12 mouse cellular contexts compared by ENCODE assay signal in the genomic region with DNA sequence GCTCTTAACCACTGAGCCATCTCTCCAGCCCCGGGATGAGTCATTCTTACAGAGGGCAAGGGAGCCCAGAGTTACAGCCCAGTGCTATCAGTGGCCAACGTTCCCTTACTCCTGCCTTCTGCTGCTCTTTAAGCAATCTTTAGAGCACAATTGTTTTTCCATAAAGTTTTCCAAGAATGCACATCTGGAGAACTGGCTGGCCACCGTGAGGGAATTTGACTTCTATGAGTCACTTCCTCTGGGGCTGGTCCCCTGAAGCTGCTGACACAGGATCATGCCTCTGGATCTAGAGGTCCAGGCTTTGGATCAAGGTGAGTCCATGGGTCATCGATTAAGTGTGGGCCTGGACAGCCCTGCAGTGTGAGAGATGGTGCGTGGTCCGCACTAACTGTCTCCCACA. TPM values are rescaled to one million over a fixed set of nuclear protein-coding genes. Genes with fewer than 3 reads are reported as not detected.
DNase-seq lines count a peak whose midpoint lies in the region; ATAC-seq and TF ChIP-seq lines count a peak whose summit lies in the region.
"Had no signal": no experiment of that assay in that cellular context is flagged by ENCODE, and none has a peak within 500 bp of the region (broad histone marks: within the 10 kb centered on the region; RNA-seq: fewer than 3 reads in every experiment).

No protein-coding gene starts in this region.

- H3K9me3 ChIP-seq in limb, embryonic 13.5 days = no peaks in the 10 kb centered on the region
- H3K9me3 ChIP-seq in limb, embryonic 10.5 days (replicated peaks) = no peaks in the 10 kb centered on the region
- H3K9me3 ChIP-seq in heart, postnatal 0 days (replicated peaks; ENCODE audit: control insufficient read depth, low read length) = no peaks in the 10 kb centered on the region
- H3K9me3 ChIP-seq in midbrain, postnatal 0 days (ENCODE audit: low read length) = no peaks in the 10 kb centered on the region
- H3K9me3 ChIP-seq: liver, embryonic 15.5 days had no signal

- no peaks in the 10 kb centered on the region for H3K36me3 ChIP-seq in limb, embryonic 13.5 days
- no peaks in the 10 kb centered on the region for H3K36me3 ChIP-seq in limb, embryonic 10.5 days
- H3K36me3 ChIP-seq in heart, postnatal 0 days (replicated peaks; ENCODE audit: control insufficient read depth, insufficient read depth, low read length) = no peaks in the 10 kb centered on the region
- no peaks in the 10 kb centered on the region for H3K36me3 ChIP-seq in midbrain, postnatal 0 days (ENCODE audit: insufficient read depth, low read length)
- H3K36me3 ChIP-seq: liver, embryonic 15.5 days had no signal

- no peak for DNase-seq in limb, embryonic 10.5 days (ENCODE audit: low spot score)
- DNase-seq in gastrocnemius, postnatal 14 days = peak; percentile 31
- DNase-seq in heart, postnatal 0 days (ENCODE audit: low spot score) = peak; percentile 71
- no peak for DNase-seq in embryo, embryonic 10 days (ENCODE audit: low spot score)
- DNase-seq in layer of hippocampus, postnatal 10 days (ENCODE audit: low spot score in 2 of 2) = no peak
- no peak for DNase-seq in midbrain, postnatal 0 days (ENCODE audit: low spot score)
- DNase-seq: cerebellum, adult 2 months had no signal

- H3K4me2 ChIP-seq in limb, embryonic 13.5 days (replicated peaks) = no peak overlapping the region
- H3K4me2 ChIP-seq in heart, postnatal 0 days (ENCODE audit: low read depth, low read length) = no peak overlapping the region
- no peak overlapping the region for H3K4me2 ChIP-seq in midbrain, postnatal 0 days (ENCODE audit: low read depth, low read length, poor library complexity, severe bottlenecking)
- H3K4me2 ChIP-seq: liver, embryonic 15.5 days had no signal

- intact Hi-C loops in gastrocnemius, postnatal 14 days (cut with DNase I; ENCODE audit: low total_unique reads) = no loop called here

- 0 out of 2 replicates have a peak, but pooled peaks cover 6% of the 10 kb centered on the region for H3K4me1 ChIP-seq in limb, embryonic 13.5 days
- no peaks in the 10 kb centered on the region for H3K4me1 ChIP-seq in limb, embryonic 10.5 days
- H3K4me1 ChIP-seq in heart, postnatal 0 days (ENCODE audit: control insufficient read depth, insufficient read depth) = peaks cover 12% of the 10 kb centered on the region
- no peaks in the 10 kb centered on the region for H3K4me1 ChIP-seq in midbrain, postnatal 0 days (ENCODE audit: insufficient read depth, low read length)
- H3K4me1 ChIP-seq: liver, embryonic 15.5 days had no signal

- no peaks in the 10 kb centered on the region for H3K27me3 ChIP-seq in limb, embryonic 13.5 days
- no peaks in the 10 kb centered on the region for H3K27me3 ChIP-seq in limb, embryonic 10.5 days (ENCODE audit: low read depth, poor library complexity, severe bottlenecking)
- H3K27me3 ChIP-seq in heart, postnatal 0 days (ENCODE audit: control insufficient read depth, insufficient read depth, low read length) = no peaks in the 10 kb centered on the region
- no peaks in the 10 kb centered on the region for H3K27me3 ChIP-seq in midbrain, postnatal 0 days (ENCODE audit: insufficient read depth, low read length)
- H3K27me3 ChIP-seq: liver, embryonic 15.5 days had no signal

- TF ChIP-seq EP300 in heart, postnatal 0 days (IDR thresholded peaks at IDR 0.05; ENCODE audit: low read depth) = no peak

- H3K9ac ChIP-seq in limb, embryonic 13.5 days = no peak overlapping the region
- H3K9ac ChIP-seq in heart, postnatal 0 days (replicated peaks; ENCODE audit: low read depth, low read length) = no peak overlapping the region
- no peak overlapping the region for H3K9ac ChIP-seq in midbrain, postnatal 0 days (replicated peaks; ENCODE audit: low read length, poor library complexity, severe bottlenecking)
- H3K9ac ChIP-seq: liver, embryonic 15.5 days had no signal

- H3K4me3 ChIP-seq in limb, embryonic 13.5 days = no peak overlapping the region
- no peak overlapping the region for H3K4me3 ChIP-seq in limb, embryonic 10.5 days
- no peak overlapping the region for H3K4me3 ChIP-seq in heart, postnatal 0 days (ENCODE audit: low read depth, low read length)
- no peak overlapping the region for H3K4me3 ChIP-seq in midbrain, postnatal 0 days (ENCODE audit: low read depth, low read length)
- H3K4me3 ChIP-seq: liver, embryonic 15.5 days had no signal

- WGBS in limb, embryonic 13.5 days = 63% methylated on average over 6 of the region's 6 CpGs
- 88% methylated on average over 6 of the region's 6 CpGs for WGBS in limb, embryonic 10.5 days
- 47% methylated on average over 6 of the region's 6 CpGs for WGBS in heart, postnatal 0 days
- WGBS in midbrain, postnatal 0 days = 88% methylated on average over 6 of the region's 6 CpGs

- 0 out of 2 replicates have a peak, but pooled peaks have one; percentile 19 for ATAC-seq in limb, embryonic 13.5 days (ENCODE audit: low FRiP score, low read depth)
- ATAC-seq in heart, postnatal 0 days (ENCODE audit: insufficient read depth, low read depth) = peak; percentile 73
- no peak for ATAC-seq in midbrain, postnatal 0 days (ENCODE audit: low FRiP score)
- ATAC-seq: hindbrain, embryonic 16.5 days; midbrain, embryonic 16.5 days had no signal

- H3K27ac ChIP-seq in limb, embryonic 13.5 days = peak overlapping the region; percentile 22; the same call in 1 of the 2 replicates
- H3K27ac ChIP-seq in limb, embryonic 10.5 days = no peak overlapping the region
- H3K27ac ChIP-seq in heart, postnatal 0 days (ENCODE audit: low read depth) = peak overlapping the region; percentile 70
- no peak overlapping the region for H3K27ac ChIP-seq in midbrain, postnatal 0 days (ENCODE audit: low read depth, low read length)
- H3K27ac ChIP-seq: liver, embryonic 15.5 days; macrophage had no signal

- no peak for TF ChIP-seq CTCF in heart, postnatal 0 days (IDR thresholded peaks at IDR 0.05; ENCODE audit: low read depth)
- TF ChIP-seq CTCF in midbrain, postnatal 0 days (IDR thresholded peaks at IDR 0.05) = no peak

RNA-seq across cellular contexts. Expression of a gene that starts 39.7 kb away (rescaled TPM):
- polyA plus RNA-seq in limb, embryonic 13.5 days (2015; fragmentation: Nextera tagmentation; extraction: Ambion mirVana) = 43.6 and 45.9 TPM in 2 replicates
- polyA plus RNA-seq in limb, embryonic 10.5 days (2016; fragmentation: Nextera tagmentation; extraction: Ambion mirVana) = 31.9 and 41.2 TPM in 2 replicates
- total RNA-seq in gastrocnemius, postnatal 14 days (2021) = 10 to 100 TPM; 55.3 to 58.6 TPM
- 22.5 and 31.9 TPM in 2 replicates for total RNA-seq in heart, postnatal 0 days (2014; rRNA removed; ENCODE audit: low replicate concordance)
- 30.4 and 32.4 TPM in 2 replicates for polyA plus RNA-seq in heart, postnatal 0 days (2015; fragmentation: Nextera tagmentation; extraction: Ambion mirVana)
- total RNA-seq in layer of hippocampus, postnatal 10 days (2021) = 10 to 100 TPM; 94.0 to 96.5 TPM
- 47.8 and 57.0 TPM in 2 replicates for total RNA-seq in midbrain, postnatal 0 days (2014; rRNA removed)
- polyA plus RNA-seq in midbrain, postnatal 0 days (2015; fragmentation: Nextera tagmentation; extraction: Ambion mirVana) = 40.0 and 43.1 TPM in 2 replicates

RNA-seq across cellular contexts. Expression of a gene that starts 46.8 kb away (rescaled TPM):
- 77.7 and 83.9 TPM in 2 replicates for polyA plus RNA-seq in limb, embryonic 13.5 days (2015; fragmentation: Nextera tagmentation; extraction: Ambion mirVana)
- 91.3 and 95.9 TPM in 2 replicates for polyA plus RNA-seq in limb, embryonic 10.5 days (2016; fragmentation: Nextera tagmentation; extraction: Ambion mirVana)
- total RNA-seq in gastrocnemius, postnatal 14 days (2021) = 10 to 100 TPM; 12.3 to 15.7 TPM
- 35.0 and 40.4 TPM in 2 replicates for total RNA-seq in heart, postnatal 0 days (2014; rRNA removed; ENCODE audit: low replicate concordance)
- polyA plus RNA-seq in heart, postnatal 0 days (2015; fragmentation: Nextera tagmentation; extraction: Ambion mirVana) = 24.3 and 27.8 TPM in 2 replicates
- 10 to 100 TPM; 27.4 to 27.6 TPM for total RNA-seq in layer of hippocampus, postnatal 10 days (2021)
- 43.2 and 53.9 TPM in 2 replicates for total RNA-seq in midbrain, postnatal 0 days (2014; rRNA removed)
- 61.9 and 63.3 TPM in 2 replicates for polyA plus RNA-seq in midbrain, postnatal 0 days (2015; fragmentation: Nextera tagmentation; extraction: Ambion mirVana)

RNA-seq across cellular contexts. Expression of a gene that starts 57.6 kb away (rescaled TPM):
- polyA plus RNA-seq in limb, embryonic 13.5 days (2015; fragmentation: Nextera tagmentation; extraction: Ambion mirVana) = 29.4 and 31.7 TPM in 2 replicates
- polyA plus RNA-seq in limb, embryonic 10.5 days (2016; fragmentation: Nextera tagmentation; extraction: Ambion mirVana) = 46.2 and 49.2 TPM in 2 replicates
- total RNA-seq in gastrocnemius, postnatal 14 days (2021) = 10 to 100 TPM; 45.0 to 50.2 TPM
- total RNA-seq in heart, postnatal 0 days (2014; rRNA removed; ENCODE audit: low replicate concordance) = 58.7 and 86.7 TPM in 2 replicates
- 10.5 and 11.8 TPM in 2 replicates for polyA plus RNA-seq in heart, postnatal 0 days (2015; fragmentation: Nextera tagmentation; extraction: Ambion mirVana)
- total RNA-seq in layer of hippocampus, postnatal 10 days (2021) = 100 to 1,000 TPM; 132 to 157 TPM
- total RNA-seq in midbrain, postnatal 0 days (2014; rRNA removed) = 116 and 139 TPM in 2 replicates
- polyA plus RNA-seq in midbrain, postnatal 0 days (2015; fragmentation: Nextera tagmentation; extraction: Ambion mirVana) = 23.8 and 28.5 TPM in 2 replicates

Comparison
In these comparisons a context has a peak if more than half of its experiments do, and no peak if none do; other contexts are left out.
1. H3K27ac ChIP-seq: peak in limb, embryonic 13.5 days (single experiment) and heart, postnatal 0 days (single experiment); none in limb, embryonic 10.5 days (single experiment) and midbrain, postnatal 0 days (single experiment).
2. DNase-seq: peak in gastrocnemius, postnatal 14 days (single experiment) and heart, postnatal 0 days (single experiment); none in limb, embryonic 10.5 days (single experiment), embryo, embryonic 10 days (single experiment), layer of hippocampus, postnatal 10 days (0 of 2) and midbrain, postnatal 0 days (single experiment).